Mouse (Mus musculus) liver, embryonic 14.5 days (tissue): ENCODE measurements around the gene Prr18.
"Not testable (repeated sequence)": the region's sequence is repeated elsewhere in the genome, so short reads cannot be mapped to it uniquely, and the experiment has no call there.

Experiments used
- CTCF ChIP-seq: IDR thresholded peaks from 2 replicates; pipeline ENCODE4 v1.5.1; 2016; ENCODE audit warnings: antibody characterized with exemption, low read depth, control low read depth
- EP300 ChIP-seq: IDR thresholded peaks from 2 replicates; pipeline ENCODE4 v1.6.1; 2016; ENCODE audit warnings: antibody characterized with exemption, low read depth

DNA sequence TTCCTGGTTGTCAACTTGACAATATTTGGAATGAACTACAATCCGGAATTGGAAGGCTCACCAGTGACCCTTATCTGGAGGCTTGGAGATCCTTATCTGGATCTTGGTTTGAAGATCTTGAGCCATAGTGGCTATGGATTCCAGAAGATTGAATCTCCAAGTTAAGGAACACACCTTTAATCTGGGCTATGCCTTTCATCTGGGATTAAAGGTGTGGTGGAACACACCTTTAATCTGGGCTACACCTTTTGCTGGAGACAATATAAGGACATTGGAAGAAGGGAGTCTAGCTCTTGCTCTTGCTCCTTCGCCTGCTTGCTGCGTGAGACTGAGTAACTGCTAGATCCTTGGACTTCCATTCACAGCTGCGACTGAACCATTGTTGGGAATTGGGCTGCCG lies at the start of gene Prr18:
- TF ChIP-seq CTCF, EP300: not testable (repeated sequence)
